Comparison of ENCODE assay signal across 15 mouse cellular contexts in the genomic region with DNA sequence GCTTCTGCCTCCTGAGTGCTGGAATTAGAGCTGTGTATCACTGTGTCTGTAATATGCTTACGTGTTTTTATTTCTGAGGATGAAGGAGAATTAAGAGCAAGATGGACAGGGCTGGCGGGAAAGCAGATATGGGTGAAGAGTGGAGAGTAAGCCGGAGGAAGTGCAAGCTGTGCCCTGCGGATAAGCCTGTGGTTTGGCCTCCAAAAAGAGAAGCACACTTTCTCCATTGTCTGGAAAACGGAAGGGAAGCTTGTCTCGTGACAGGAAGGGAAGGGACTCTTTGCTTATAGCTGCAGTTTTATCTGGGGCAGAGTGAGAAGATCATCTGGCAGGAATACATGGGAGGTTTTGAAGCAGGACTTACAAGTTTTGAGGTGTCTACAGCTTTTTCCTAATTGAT. TPM values are rescaled to one million over a fixed set of nuclear protein-coding genes. Genes with fewer than 3 reads are reported as not detected.
DNase-seq lines count a peak whose midpoint lies in the region; ATAC-seq lines count a peak whose summit lies in the region.
"Had no signal": no experiment of that assay in that cellular context is flagged by ENCODE, and none has a peak within 500 bp of the region (broad histone marks: within the 10 kb centered on the region; RNA-seq: fewer than 3 reads in every experiment).

No protein-coding gene starts in this region.

- peak overlapping the region; percentile 61 for H3K27ac ChIP-seq in liver, embryonic 13.5 days
- H3K27ac ChIP-seq: forebrain, embryonic 15.5 days; neural tube, embryonic 13.5 days had no signal

- H3K4me1 ChIP-seq in liver, embryonic 13.5 days (replicated peaks) = peaks cover 20% of the 10 kb centered on the region

- no peaks in the 10 kb centered on the region for H3K9me3 ChIP-seq in liver, embryonic 13.5 days (replicated peaks)
- H3K9me3 ChIP-seq: forebrain, embryonic 15.5 days; neural tube, embryonic 13.5 days had no signal

- WGBS in liver, embryonic 13.5 days (ENCODE audit: insufficient replicate concordance) = 14% methylated on average over 6 of the region's 6 CpGs

- peak; percentile 98 for ATAC-seq in common myeloid progenitor, adult 5-6 weeks (replicated peaks; ENCODE audit: low read depth, poor library complexity, severe bottlenecking)
- peak; percentile 82 for ATAC-seq in liver, embryonic 13.5 days (ENCODE audit: low read depth)
- ATAC-seq: forebrain, embryonic 15.5 days; inflammation-experienced regulatory T-cells, adult 6 months; Patski had no signal

- peak; percentile 52 to 63 for DNase-seq in lung, adult 18-20 months
- DNase-seq in lung, postnatal 14 days = no peak
- peak; percentile 24 for DNase-seq in liver, embryonic 13.5 days
- peak; percentile 48 for DNase-seq in skeletal muscle tissue, adult 2 months (ENCODE audit: low read depth, low spot score)
- DNase-seq in MN1 (ENCODE audit: low spot score) = no peak
- DNase-seq in layer of hippocampus, adult 9-11 months = no peak
- DNase-seq: thymus, postnatal 14 days had no signal

- H3K27me3 ChIP-seq in liver, embryonic 13.5 days = no peaks in the 10 kb centered on the region
- H3K27me3 ChIP-seq: forebrain, embryonic 15.5 days; neural tube, embryonic 13.5 days; Patski had no signal

- H3K4me3 ChIP-seq in liver, embryonic 13.5 days (replicated peaks) = no peak overlapping the region
- H3K4me3 ChIP-seq: forebrain, embryonic 15.5 days; neural tube, embryonic 13.5 days had no signal

- H3K9ac ChIP-seq in liver, embryonic 13.5 days = peak overlapping the region; percentile 28; the same call in 1 of the 2 replicates
- H3K9ac ChIP-seq: forebrain, embryonic 15.5 days; neural tube, embryonic 13.5 days had no signal

- 0 out of 2 replicates have a peak, but pooled peaks cover 5% of the 10 kb centered on the region for H3K36me3 ChIP-seq in liver, embryonic 13.5 days
- H3K36me3 ChIP-seq: forebrain, embryonic 15.5 days had no signal

- peak overlapping the region; percentile 37 for H3K4me2 ChIP-seq in liver, embryonic 13.5 days
- H3K4me2 ChIP-seq: forebrain, embryonic 15.5 days; neural tube, embryonic 13.5 days had no signal

RNA-seq across cellular contexts. Expression of gene Slc46a2, which starts 51.0 kb away (rescaled TPM):
- not detected in 2 replicates for total RNA-seq in common myeloid progenitor, adult 5-6 weeks (2017)
- not detected in 2 replicates for polyA plus RNA-seq in liver, embryonic 13.5 days (2015; fragmentation: Nextera tagmentation; extraction: Ambion mirVana)
- total RNA-seq: layer of hippocampus, postnatal 14 days had no signal
- polyA plus RNA-seq: embryonic facial prominence, embryonic 11.5 days; neural tube, embryonic 13.5 days; Patski; small intestine, adult 2 months had no signal

RNA-seq across cellular contexts. Expression of gene Snx30, which starts 58.2 kb away (rescaled TPM):
- 25.9 and 28.8 TPM in 2 replicates for total RNA-seq in common myeloid progenitor, adult 5-6 weeks (2017)
- polyA plus RNA-seq in liver, embryonic 13.5 days (2015; fragmentation: Nextera tagmentation; extraction: Ambion mirVana) = 3.4 and 4.5 TPM in 2 replicates

Comparison
In these comparisons a context has a peak if more than half of its experiments do, and no peak if none do; other contexts are left out.
1. DNase-seq: peak in lung, adult 18-20 months (2 of 2), liver, embryonic 13.5 days (single experiment) and skeletal muscle tissue, adult 2 months (single experiment); none in lung, postnatal 14 days (single experiment), MN1 (single experiment) and layer of hippocampus, adult 9-11 months (single experiment).